Mouse (Mus musculus): ENCODE measurements around the gene Slc25a29. TPM values are rescaled to one million over a fixed set of nuclear protein-coding genes. Genes with fewer than 3 reads are reported as not detected.

Slc25a29 gene
- polyA plus RNA-seq, 1 experiment from 2014 or later = 7.1 TPM

DNA sequence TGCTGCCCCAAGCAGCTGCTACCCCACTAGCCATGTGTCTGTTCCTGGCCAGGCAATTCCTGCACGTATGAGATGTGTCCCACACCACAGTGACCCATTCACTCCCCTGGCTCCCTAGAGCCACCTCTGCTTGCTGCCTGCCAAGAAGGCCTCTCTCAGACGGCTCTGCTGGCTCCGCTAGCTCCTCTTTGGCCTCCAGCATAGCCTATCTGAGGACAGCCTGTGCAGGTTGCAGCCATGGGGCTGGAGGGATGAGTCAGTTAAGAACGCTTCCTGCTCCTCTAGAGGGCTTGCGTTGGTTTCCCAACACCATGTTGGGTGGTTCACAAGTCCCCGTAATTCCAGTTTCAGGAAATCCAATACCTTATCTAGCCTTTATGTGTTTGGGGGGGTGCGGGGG, 7.0 kb upstream of the Slc25a29 start:
- H3K36me3 ChIP-seq (ENCODE audit: control insufficient read depth, insufficient read depth, low read length) = peaks cover 38% of the 10 kb centered on the region
- WGBS = 91% methylated on average over 7 of the region's 7 CpGs

DNA sequence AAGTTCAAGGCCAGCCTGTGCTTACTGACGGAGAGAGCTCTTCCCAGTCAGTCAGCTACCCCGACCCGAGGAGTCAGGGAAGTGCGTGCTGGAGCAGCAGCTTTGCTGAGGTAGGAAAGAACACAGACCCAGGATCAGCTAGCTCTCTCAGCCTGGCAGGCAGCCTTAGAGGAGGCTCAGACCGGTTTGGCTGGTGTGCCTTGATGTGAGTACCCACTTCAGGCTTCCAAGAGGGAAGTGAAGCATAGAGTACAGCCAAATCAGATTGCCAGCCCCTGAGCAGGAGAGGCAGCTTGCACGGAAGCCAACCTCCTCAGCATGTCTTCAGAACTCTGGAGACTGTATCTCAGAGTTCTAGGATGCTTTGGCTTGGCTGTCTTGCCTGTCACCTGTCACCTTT, 5.5 kb upstream of the Slc25a29 start:
- ATAC-seq (replicated peaks; ENCODE audit: low FRiP score, low TSS enrichment, low read depth) = no peak
- Histone ChIP-seq H3K4me1 (replicated peaks; ENCODE audit: control insufficient read depth, insufficient read depth, low read length) (peaks cover 19% of the 10 kb centered on the region), H3K9me3 (ENCODE audit: control insufficient read depth, low read length) (no peaks in the 10 kb centered on the region), H3K9ac (ENCODE audit: low read length) (no peak overlapping the region), H3K27me3 (replicated peaks; ENCODE audit: control insufficient read depth, insufficient read depth, low read length) (no peaks in the 10 kb centered on the region), H3K4me3 (ENCODE audit: low read depth, low read length) (no peak overlapping the region), H3K27ac (ENCODE audit: low read depth) (no peak overlapping the region), H3K36me3 (ENCODE audit: control insufficient read depth, insufficient read depth, low read length) (peaks cover 38% of the 10 kb centered on the region), H3K4me2 (ENCODE audit: low read length) (no peak overlapping the region)
- 93% methylated on average over 6 of the region's 6 CpGs for WGBS
- no peak for DNase-seq (ENCODE audit: low spot score)

More for the DNA sequence above, 7.0 kb upstream of the Slc25a29 start:
- no peak overlapping the region for H3K4me2 ChIP-seq (ENCODE audit: low read length)
- H3K4me3 ChIP-seq (ENCODE audit: low read depth, low read length) = no peak overlapping the region
- H3K9ac ChIP-seq (ENCODE audit: low read length) = no peak overlapping the region
- H3K27ac ChIP-seq (ENCODE audit: low read depth) = no peak overlapping the region
- H3K27me3 ChIP-seq (replicated peaks; ENCODE audit: control insufficient read depth, insufficient read depth, low read length) = no peaks in the 10 kb centered on the region
- H3K4me1 ChIP-seq (replicated peaks; ENCODE audit: control insufficient read depth, insufficient read depth, low read length) = peaks cover 9% of the 10 kb centered on the region
- DNase-seq (ENCODE audit: low spot score) (no peak), ATAC-seq (replicated peaks; ENCODE audit: low FRiP score, low TSS enrichment, low read depth) (no peak)
- no peaks in the 10 kb centered on the region for H3K9me3 ChIP-seq (ENCODE audit: control insufficient read depth, low read length)

- Histone ChIP-seq H3K27ac (ENCODE audit: low read depth) (peak overlapping the region; percentile 82), H3K9ac (ENCODE audit: low read length) (peak overlapping the region; percentile 75), H3K27me3 (replicated peaks; ENCODE audit: control insufficient read depth, insufficient read depth, low read length) (no peaks in the 10 kb centered on the region), H3K36me3 (ENCODE audit: control insufficient read depth, insufficient read depth, low read length) (peaks cover 10% of the 10 kb centered on the region), H3K4me2 (ENCODE audit: low read length) (peak overlapping the region; percentile 94), H3K9me3 (ENCODE audit: control insufficient read depth, low read length) (no peaks in the 10 kb centered on the region), H3K4me1 (replicated peaks; ENCODE audit: control insufficient read depth, insufficient read depth, low read length) (peaks cover 31% of the 10 kb centered on the region), H3K4me3 (ENCODE audit: low read depth, low read length) (peak overlapping the region; percentile 53)
- WGBS = 40% methylated on average over 7 of the region's 7 CpGs
- ATAC-seq (replicated peaks; ENCODE audit: low FRiP score, low TSS enrichment, low read depth) (no peak), DNase-seq (ENCODE audit: low spot score) (no peak)
Measured at GRCm38 (mm10) chr12:108836722-108837121, 1.0 kb upstream of the Slc25a29 start.

DNA sequence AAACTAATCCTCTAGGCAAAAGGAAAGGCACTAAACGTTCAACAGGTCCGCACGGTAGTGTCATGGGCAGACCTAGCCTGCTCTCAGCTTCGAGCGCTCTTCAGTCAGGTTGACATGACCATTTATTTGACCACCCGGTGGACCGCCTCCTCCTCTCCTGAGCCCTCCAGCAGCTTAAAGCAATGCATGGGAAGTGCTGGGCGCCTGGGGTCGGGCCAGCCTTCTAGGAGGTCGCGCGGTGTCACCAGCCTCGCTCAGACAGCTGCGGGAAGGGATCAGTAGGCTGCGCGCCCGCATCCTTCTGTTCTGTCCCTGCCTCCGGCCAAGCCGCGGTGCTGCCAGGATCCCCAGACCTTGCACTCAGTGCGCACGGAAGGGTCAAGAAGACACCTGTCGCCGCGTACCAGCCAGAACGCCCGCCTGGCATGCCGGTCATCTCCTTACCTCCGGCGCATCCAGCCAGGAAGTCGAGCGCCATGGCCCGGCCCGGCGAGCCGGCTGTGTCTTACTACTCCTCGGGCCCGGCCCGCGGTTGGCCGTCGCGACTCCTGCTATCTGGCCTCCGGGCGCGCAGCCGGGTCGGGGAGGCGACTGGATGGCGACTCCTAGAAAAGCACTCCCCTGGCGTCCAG, 359 bp downstream of the Slc25a29 start:
- DNase-seq (ENCODE audit: low spot score) (peak; percentile 63), ATAC-seq (replicated peaks; ENCODE audit: low FRiP score, low TSS enrichment, low read depth) (no peak; the same call in none of the 2 replicates)
- WGBS = 2% methylated on average over 51 of the region's 51 CpGs
- Histone ChIP-seq H3K4me2 (ENCODE audit: low read length) (peak overlapping the region; percentile 94), H3K36me3 (ENCODE audit: control insufficient read depth, insufficient read depth, low read length) (peaks cover 3% of the 10 kb centered on the region), H3K4me3 (ENCODE audit: low read depth, low read length) (peak overlapping the region; percentile 53), H3K4me1 (replicated peaks; ENCODE audit: control insufficient read depth, insufficient read depth, low read length) (peaks cover 32% of the 10 kb centered on the region), H3K27ac (ENCODE audit: low read depth) (no peak overlapping the region), H3K27me3 (replicated peaks; ENCODE audit: control insufficient read depth, insufficient read depth, low read length) (no peaks in the 10 kb centered on the region), H3K9me3 (ENCODE audit: control insufficient read depth, low read length) (no peaks in the 10 kb centered on the region), H3K9ac (ENCODE audit: low read length) (peak overlapping the region; percentile 75)

- H3K27me3 ChIP-seq (replicated peaks; ENCODE audit: control insufficient read depth, insufficient read depth, low read length) = no peaks in the 10 kb centered on the region
- H3K27ac ChIP-seq (ENCODE audit: low read depth) = no peak overlapping the region
- H3K4me2 ChIP-seq (ENCODE audit: low read length) = peak overlapping the region; percentile 94
- 28% methylated on average over 5 of the region's 5 CpGs for WGBS
- peaks cover 32% of the 10 kb centered on the region for H3K4me1 ChIP-seq (replicated peaks; ENCODE audit: control insufficient read depth, insufficient read depth, low read length)
- no peaks in the 10 kb centered on the region for H3K9me3 ChIP-seq (ENCODE audit: control insufficient read depth, low read length)
- peak overlapping the region; percentile 53 for H3K4me3 ChIP-seq (ENCODE audit: low read depth, low read length)
- H3K36me3 ChIP-seq (ENCODE audit: control insufficient read depth, insufficient read depth, low read length) = peaks cover 3% of the 10 kb centered on the region
- ATAC-seq (replicated peaks; ENCODE audit: low FRiP score, low TSS enrichment, low read depth) = no peak
- no peak for DNase-seq (ENCODE audit: low spot score)
- peak overlapping the region; percentile 75 for H3K9ac ChIP-seq (ENCODE audit: low read length)
Measured at GRCm38 (mm10) chr12:108834786-108835185, 897 bp downstream of the Slc25a29 start.

- DNase-seq (ENCODE audit: low spot score) = no peak
- no peak overlapping the region for H3K4me2 ChIP-seq (ENCODE audit: low read length)
- no peak for ATAC-seq (replicated peaks; ENCODE audit: low FRiP score, low TSS enrichment, low read depth)
- H3K27ac ChIP-seq (ENCODE audit: low read depth) = no peak overlapping the region
- H3K9me3 ChIP-seq (ENCODE audit: control insufficient read depth, low read length) = no peaks in the 10 kb centered on the region
- no peak overlapping the region for H3K9ac ChIP-seq (ENCODE audit: low read length)
- 80% methylated on average over 3 of the region's 3 CpGs for WGBS
- H3K4me3 ChIP-seq (ENCODE audit: low read depth, low read length) = no peak overlapping the region
- H3K4me1 ChIP-seq (replicated peaks; ENCODE audit: control insufficient read depth, insufficient read depth, low read length) = peaks cover 32% of the 10 kb centered on the region
- H3K27me3 ChIP-seq (replicated peaks; ENCODE audit: control insufficient read depth, insufficient read depth, low read length) = no peaks in the 10 kb centered on the region
- peaks cover 3% of the 10 kb centered on the region; the same call in 1 of the 2 replicates for H3K36me3 ChIP-seq (ENCODE audit: control insufficient read depth, insufficient read depth, low read length)
Measured at GRCm38 (mm10) chr12:108834337-108834736, 1.3 kb downstream of the Slc25a29 start.

DNA sequence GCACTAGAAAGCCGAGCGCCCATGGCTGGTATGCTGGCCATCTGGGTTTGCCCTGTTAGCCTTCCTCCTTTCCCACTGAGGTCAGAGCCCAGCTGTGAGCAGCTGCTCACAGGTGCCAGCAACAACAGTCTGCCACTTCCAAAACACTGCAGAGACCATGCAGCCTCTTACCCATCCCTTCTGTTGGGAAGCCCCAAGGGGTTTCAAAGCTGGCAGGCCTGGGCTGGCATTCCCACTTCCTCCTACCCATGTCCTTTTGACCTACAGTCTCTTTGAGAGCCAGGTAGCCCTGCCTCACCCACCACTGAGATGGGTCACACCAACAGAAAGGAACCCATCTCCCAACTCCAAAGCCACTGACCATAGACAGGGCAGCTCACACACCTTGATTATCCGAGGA, 2.3 kb downstream of the Slc25a29 start:
- WGBS = 93% methylated on average over 3 of the region's 3 CpGs
- Histone ChIP-seq H3K4me3 (ENCODE audit: low read depth, low read length) (no peak overlapping the region), H3K9me3 (ENCODE audit: control insufficient read depth, low read length) (no peaks in the 10 kb centered on the region), H3K4me2 (ENCODE audit: low read length) (no peak overlapping the region), H3K36me3 (ENCODE audit: control insufficient read depth, insufficient read depth, low read length) (peaks cover 3% of the 10 kb centered on the region; the same call in 1 of the 2 replicates), H3K9ac (ENCODE audit: low read length) (no peak overlapping the region), H3K27ac (ENCODE audit: low read depth) (no peak overlapping the region), H3K4me1 (replicated peaks; ENCODE audit: control insufficient read depth, insufficient read depth, low read length) (peaks cover 31% of the 10 kb centered on the region), H3K27me3 (replicated peaks; ENCODE audit: control insufficient read depth, insufficient read depth, low read length) (no peaks in the 10 kb centered on the region)
- DNase-seq (ENCODE audit: low spot score) = no peak
- ATAC-seq (replicated peaks; ENCODE audit: low FRiP score, low TSS enrichment, low read depth) = no peak

GRCm38 (mm10) chr12:108832851-108833250, 2.8 kb downstream of the Slc25a29 start:
- Histone ChIP-seq H3K4me2 (ENCODE audit: low read length) (no peak overlapping the region), H3K4me3 (ENCODE audit: low read depth, low read length) (no peak overlapping the region), H3K4me1 (replicated peaks; ENCODE audit: control insufficient read depth, insufficient read depth, low read length) (peaks cover 25% of the 10 kb centered on the region), H3K27ac (ENCODE audit: low read depth) (no peak overlapping the region), H3K9ac (ENCODE audit: low read length) (no peak overlapping the region), H3K36me3 (ENCODE audit: control insufficient read depth, insufficient read depth, low read length) (no peaks in the 10 kb centered on the region), H3K27me3 (replicated peaks; ENCODE audit: control insufficient read depth, insufficient read depth, low read length) (no peaks in the 10 kb centered on the region), H3K9me3 (ENCODE audit: control insufficient read depth, low read length) (no peaks in the 10 kb centered on the region)
- WGBS = 86% methylated on average over 8 of the region's 8 CpGs
- ATAC-seq (replicated peaks; ENCODE audit: low FRiP score, low TSS enrichment, low read depth) = no peak
- no peak for DNase-seq (ENCODE audit: low spot score)

Data from intestine, embryonic 14.5 days (tissue).